Mouse (Mus musculus) Patski (cell line): ENCODE measurements around the gene Aif1. TPM values are rescaled to one million over a fixed set of nuclear protein-coding genes. Genes with fewer than 3 reads are reported as not detected.

Experiments used
- ATAC-seq: fragments of 100-300 bp; one replicate; pipeline ENCODE4 v1.8.0; 2021
- CTCF ChIA-PET: fragments of 350-600 bp; sonication (Branson Sonifier 250); formaldehyde crosslinking; loops from one replicate; lab custom pipeline; 2022; ENCODE audit warnings: inconsistent platforms; lab: Charles Lee
- POLR2A ChIA-PET: fragments of 350-600 bp; sonication (Branson Sonifier 250); formaldehyde crosslinking; loops from one replicate; lab custom pipeline; 2022; ENCODE audit warnings: antibody characterized with exemption, inconsistent platforms; lab: Charles Lee
- DNase-seq: peaks from one replicate; pipeline ENCODE4 v3.0.0-alpha.2; 2011; ENCODE audit warnings: low read depth, low spot score
- H3K27me3 ChIP-seq: fragments of 371-371 bp; one replicate; pipeline ENCODE4 v1.5.1; 2021
- CTCF ChIP-seq: fragments of 100-300 bp; IDR thresholded peaks from one replicate; pipeline ENCODE4 v1.5.1; 2021
- in situ Hi-C: fragments of 300-500 bp; cut with MboI; formaldehyde crosslinking; loops from 3 replicates; pipeline ENCODE4 v1.11.1; 2018; ENCODE audit warnings: low pct_unique_long_range_greater_than_20kb, mixed read lengths
- polyA plus RNA-seq: library from polyadenylated mRNA; unstranded; gene quantifications from one replicate; pipeline ENCODE4 v1.2.3, GENCODE M21; 2021

The Aif1 gene
- polyA plus RNA-seq, 1 experiment from 2014 or later, result 0.14 TPM

DNA sequence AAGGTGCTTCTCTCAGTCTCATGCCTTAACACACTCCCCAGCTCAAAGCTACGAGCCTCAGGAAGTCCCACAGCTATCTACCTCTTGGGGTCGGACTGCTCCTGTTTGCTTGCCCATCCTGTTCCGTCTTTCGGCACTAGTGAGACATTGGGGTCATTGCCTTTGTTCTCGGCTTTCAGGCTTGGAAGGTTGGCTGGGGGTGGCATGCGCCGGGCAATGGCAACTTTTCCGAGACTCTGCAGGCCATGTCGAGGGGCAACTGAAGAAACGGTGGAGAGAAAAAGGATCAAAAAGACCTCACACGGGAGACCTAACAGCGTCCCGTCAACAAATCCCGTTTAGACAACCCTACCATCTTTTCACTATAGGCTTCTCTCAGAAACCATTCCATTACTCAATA is 13.7 kb downstream of the Aif1 start:
- no peak for DNase-seq
- in situ Hi-C loops, result no loop called here
- ChIA-PET POLR2A (interaction anchor here (0.6 to 2.2 kb wide), 5 partner anchors 10 to 81 kb away, joined by 3 to 5 read pairs (median 5); no protein-coding TSS in a partner anchor), CTCF (interaction anchor here (1.4 to 2.4 kb wide), 4 partner anchors 9 to 36 kb away, joined by 4 to 8 read pairs (median 5); partner anchors contain the start of gene D17H6S53E)
- no peak for TF ChIP-seq CTCF
- no peak for ATAC-seq
- H3K27me3 ChIP-seq, result no peaks in the 10 kb centered on the region

- no peaks in the 10 kb centered on the region for H3K27me3 ChIP-seq
- no peak for DNase-seq
- TF ChIP-seq CTCF, result no peak
- ChIA-PET POLR2A (interaction anchor here (1.4 kb wide), 1 partner anchor 82 kb away, joined by 3 read pairs; no protein-coding TSS in a partner anchor), CTCF (interaction anchor here (1.4 to 2.4 kb wide), 2 partner anchors 9 to 35 kb away, joined by 4 to 6 read pairs; partner anchors contain the start of gene D17H6S53E)
- in situ Hi-C loops, result no loop called here
- no peak for ATAC-seq
These were observed 14.4 kb downstream of the Aif1 start for GRCm38 (mm10) chr17:35161421-35161820.

DNA sequence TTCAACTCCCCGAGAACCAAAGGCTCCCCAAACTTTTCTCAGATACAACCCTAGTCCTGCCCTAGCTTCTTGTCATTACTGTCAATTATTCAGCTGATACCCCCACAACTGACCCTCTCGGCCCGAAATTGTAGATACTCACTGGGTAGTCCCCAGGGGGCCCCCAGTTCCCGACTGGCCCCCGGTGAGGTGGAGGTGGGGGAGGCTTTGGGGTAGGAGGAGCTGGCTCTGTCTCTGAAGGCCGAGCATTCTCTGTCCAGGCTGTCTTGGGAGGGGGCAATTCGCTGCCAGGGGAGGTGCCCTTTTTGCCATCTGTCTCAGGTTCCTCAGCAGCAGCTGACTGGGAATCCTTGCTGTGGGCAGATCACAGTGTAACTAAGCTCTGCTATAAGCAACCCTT is 16.2 kb downstream of the Aif1 start:
- POLR2A ChIA-PET, result interaction anchor here (1.9 kb wide), 1 partner anchor 13 kb away, joined by 11 read pairs; no protein-coding TSS in a partner anchor
- no peaks in the 10 kb centered on the region for H3K27me3 ChIP-seq
- ATAC-seq, result no peak
- CTCF ChIA-PET, result interaction anchor here (0.9 to 1.1 kb wide), 2 partner anchors 13 to 73 kb away, joined by 3 read pairs; no protein-coding TSS in a partner anchor
- DNase-seq, result no peak
- in situ Hi-C loops, result no loop called here
- TF ChIP-seq CTCF, result no peak

DNA sequence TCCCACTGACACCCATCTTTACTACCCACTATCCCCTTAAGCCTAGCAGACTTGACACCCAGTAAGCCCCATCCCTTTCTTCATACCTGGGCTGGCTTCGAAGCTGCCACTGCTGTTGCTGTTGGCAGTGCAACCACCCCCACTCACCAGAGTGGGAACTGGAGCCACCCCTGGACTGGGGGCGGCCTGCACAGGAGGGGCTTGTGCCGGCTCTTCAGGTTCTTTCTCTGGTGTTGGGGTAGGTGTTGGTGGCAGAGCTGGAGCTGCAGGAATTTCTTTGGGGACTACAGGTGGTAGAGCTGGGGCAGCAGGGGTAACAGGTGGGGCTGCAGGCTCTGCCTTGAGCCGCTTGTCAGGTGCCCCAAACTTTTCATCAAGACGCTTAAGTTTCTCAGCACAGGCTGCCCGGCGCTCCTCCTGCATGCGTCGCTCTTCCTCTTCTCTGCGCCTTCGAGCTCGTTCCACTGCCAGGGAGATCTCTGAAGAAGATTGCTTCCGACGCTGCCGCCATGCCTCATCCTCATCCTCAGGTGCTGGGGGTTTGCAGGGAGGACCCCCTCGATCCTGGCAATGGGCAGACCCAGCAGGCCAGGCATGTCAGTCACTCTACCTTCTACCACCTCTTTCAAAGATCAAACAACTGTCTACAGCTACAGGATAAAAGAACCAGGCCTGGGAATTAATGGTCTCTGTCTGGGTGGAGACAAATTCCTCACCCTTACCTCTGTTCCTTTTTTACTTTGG is 16.8 kb downstream of the Aif1 start:
- TF ChIP-seq CTCF, result no peak
- H3K27me3 ChIP-seq, result no peaks in the 10 kb centered on the region
- no peak for DNase-seq
- POLR2A ChIA-PET, result interaction anchor here (1.9 kb wide), 1 partner anchor 12 kb away, joined by 11 read pairs; no protein-coding TSS in a partner anchor
- ATAC-seq, result no peak
- in situ Hi-C loops, result no loop called here
- CTCF ChIA-PET, result interaction anchor here (1.1 kb wide), 1 partner anchor 12 kb away, joined by 3 read pairs; no protein-coding TSS in a partner anchor

- TF ChIP-seq CTCF, result no peak
- POLR2A ChIA-PET, result interaction anchor here (1.8 kb wide), 1 partner anchor 10 kb away, joined by 5 read pairs; no protein-coding TSS in a partner anchor
- CTCF ChIA-PET, result no interaction called here
These were observed 18.1 kb downstream of the Aif1 start for GRCm38 (mm10) chr17:35157661-35158175.

DNA sequence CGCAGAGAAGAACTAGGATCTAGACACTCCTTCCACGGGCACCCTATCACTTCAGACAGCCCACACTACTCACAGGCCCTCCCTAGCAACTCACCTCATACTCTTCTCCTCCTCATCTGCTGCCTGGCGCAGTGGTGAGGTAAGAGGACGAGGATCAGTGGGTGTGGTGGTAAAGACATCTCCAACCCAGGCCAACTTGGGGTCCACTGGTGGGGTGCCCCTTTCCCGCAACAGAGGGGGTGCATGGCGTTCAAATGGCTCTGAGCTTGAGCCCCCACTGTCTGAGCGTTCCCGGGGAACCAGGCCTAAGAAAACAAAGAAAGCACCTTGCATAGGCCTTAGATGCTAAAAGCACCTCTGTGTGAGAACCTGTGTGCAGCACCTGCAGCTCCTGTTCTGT is 18.6 kb downstream of the Aif1 start:
- in situ Hi-C loops, result no loop called here
- no peak for TF ChIP-seq CTCF
- CTCF ChIA-PET, result interaction anchor here (1.7 kb wide), 1 partner anchor 15 kb away, joined by 6 read pairs; no protein-coding TSS in a partner anchor
- no peak for DNase-seq
- H3K27me3 ChIP-seq, result no peaks in the 10 kb centered on the region
- ATAC-seq, result no peak
- POLR2A ChIA-PET, result interaction anchor here (1.8 kb wide), 1 partner anchor 9 kb away, joined by 5 read pairs; no protein-coding TSS in a partner anchor

More at GRCm38 (mm10) chr17:35157661-35158175, 18.1 kb downstream of the Aif1 start:
- in situ Hi-C loops, result no loop called here
- no peak for DNase-seq
- H3K27me3 ChIP-seq, result no peaks in the 10 kb centered on the region
- ATAC-seq, result no peak

DNA sequence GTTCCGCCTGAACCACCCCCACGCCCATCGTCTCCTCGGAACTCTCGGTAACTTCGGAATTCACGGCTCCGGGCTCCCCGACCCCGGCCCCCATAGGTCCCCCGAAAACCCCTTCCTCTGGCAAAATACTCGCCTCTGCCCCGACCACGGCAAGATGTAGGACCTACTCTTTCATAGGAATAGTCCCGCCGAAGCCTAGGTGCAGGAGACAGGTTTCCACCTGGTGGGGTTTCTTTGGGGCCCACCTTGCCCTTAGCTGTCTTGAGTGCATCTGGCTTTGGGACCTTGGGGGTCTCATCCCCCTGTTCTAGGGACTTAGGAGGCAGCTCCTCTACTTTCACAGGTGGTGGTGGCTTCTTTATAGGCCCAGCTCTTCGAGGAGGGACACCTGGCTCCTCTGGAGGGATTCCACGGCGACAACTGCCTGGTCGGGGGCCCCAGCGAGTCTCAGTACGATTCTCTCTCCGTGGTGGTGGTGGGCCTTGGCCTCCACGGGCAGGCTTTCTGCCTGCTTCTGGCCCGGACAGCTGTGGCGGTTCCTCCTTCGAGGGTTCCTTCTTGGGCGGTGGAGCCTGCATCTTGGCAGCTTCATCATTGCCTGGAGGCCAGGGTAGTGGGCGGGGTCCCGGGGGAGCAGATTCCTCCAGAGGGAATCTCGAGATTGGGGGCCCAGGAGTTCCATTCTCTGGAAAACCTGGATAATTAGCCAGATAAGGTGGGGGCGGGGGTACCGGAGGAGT is 19.2 kb downstream of the Aif1 start:
- no peak for TF ChIP-seq CTCF
- DNase-seq (no peak), ATAC-seq (no peak)
- ChIA-PET POLR2A (interaction anchor here (1.8 kb wide), 2 partner anchors 7 to 9 kb away, joined by 5 to 6 read pairs; no protein-coding TSS in a partner anchor), CTCF (interaction anchor here (1.3 to 1.7 kb wide), 2 partner anchors 15 to 20 kb away, joined by 3 to 6 read pairs; no protein-coding TSS in a partner anchor)
- in situ Hi-C loops, result no loop called here
- H3K27me3 ChIP-seq, result no peaks in the 10 kb centered on the region

GRCm38 (mm10) chr17:35155451-35155850 is 20.4 kb downstream of the Aif1 start:
- ATAC-seq, result no peak
- no peak for DNase-seq
- no peaks in the 10 kb centered on the region for H3K27me3 ChIP-seq
- ChIA-PET CTCF (interaction anchor here (0.8 to 1.7 kb wide), 4 partner anchors 11 to 19 kb away, joined by 3 to 6 read pairs (median 3); no protein-coding TSS in a partner anchor), POLR2A (interaction anchor here (0.8 to 1.8 kb wide), 2 partner anchors 9 to 12 kb away, joined by 3 to 6 read pairs; no protein-coding TSS in a partner anchor)
- TF ChIP-seq CTCF, result no peak
- in situ Hi-C loops, result no loop called here

DNA sequence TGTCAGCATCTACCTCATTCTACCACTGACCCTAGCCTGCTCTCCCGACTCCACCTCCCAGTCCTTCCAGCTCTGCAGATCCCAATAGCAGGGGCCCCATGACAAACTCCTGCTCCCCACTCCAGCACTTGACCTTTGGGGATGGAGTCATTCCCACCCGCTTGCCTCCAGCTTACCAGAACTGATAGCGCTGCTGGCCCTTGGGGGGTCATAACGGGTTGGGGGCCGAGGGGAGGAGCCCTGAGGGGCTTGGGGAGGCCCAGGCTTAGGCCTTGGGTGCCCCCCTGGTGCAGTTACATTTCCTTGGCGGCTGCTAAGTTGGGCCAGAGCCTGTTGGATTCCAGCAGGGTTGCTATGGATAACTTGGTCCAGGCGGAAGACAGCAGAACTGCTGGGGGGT is 21.3 kb downstream of the Aif1 start:
- ChIA-PET CTCF (no interaction called here), POLR2A (interaction anchor here (1.3 to 1.8 kb wide), 2 partner anchors 9 kb away, joined by 4 to 6 read pairs; no protein-coding TSS in a partner anchor)
- ATAC-seq (no peak), DNase-seq (no peak)
- H3K27me3 ChIP-seq, result no peaks in the 10 kb centered on the region
- in situ Hi-C loops, result no loop called here
- TF ChIP-seq CTCF, result no peak

- POLR2A ChIA-PET, result interaction anchor here (1.3 kb wide), 1 partner anchor 9 kb away, joined by 4 read pairs; no protein-coding TSS in a partner anchor
- ATAC-seq, result no peak
- no peak for TF ChIP-seq CTCF
- in situ Hi-C loops, result no loop called here
- no peak for DNase-seq
- CTCF ChIA-PET, result no interaction called here
- no peaks in the 10 kb centered on the region for H3K27me3 ChIP-seq
These were observed 21.9 kb downstream of the Aif1 start for GRCm38 (mm10) chr17:35153931-35154330.
